Mouse (Mus musculus): Measurements from ENCODE around the gene Olfr171. TPM values are rescaled to one million over a fixed set of nuclear protein-coding genes. Genes with fewer than 3 reads are reported as not detected.
"Not testable (repeated sequence)": the region's sequence is repeated elsewhere in the genome, so short reads cannot be mapped to it uniquely, and the experiment has no call there.

The Olfr171 gene
- not detected for polyA plus RNA-seq (2021)

- H3K27me3 ChIP-seq, result peaks cover 15% of the 10 kb centered on the region
- in situ Hi-C loops (cut with MboI; ENCODE audit: low pct_unique_long_range_greater_than_20kb), result no loop called here
- POLR2A ChIA-PET, result no interaction called here
- ATAC-seq (no peak), DNase-seq (ENCODE audit: low read depth, low spot score) (no peak)
- TF ChIP-seq CTCF (IDR thresholded peaks at IDR 0.05), result no peak
- CTCF ChIA-PET, result no interaction called here
Observed at GRCm38 (mm10) chr16:19629816-19630215, at the start of gene Olfr171. Olfr171 (minus strand) TSS chr16:19629916.

GRCm38 (mm10) chr16:19670768-19671357, 41.1 kb upstream of the Olfr171 start:
- ChIA-PET CTCF (no interaction called here), POLR2A (no interaction called here)
- DNase-seq (ENCODE audit: low read depth, low spot score), result no peak
- no peak for ATAC-seq
- in situ Hi-C loops (cut with MboI; ENCODE audit: low pct_unique_long_range_greater_than_20kb), result no loop called here
- peaks cover 47% of the 10 kb centered on the region for H3K27me3 ChIP-seq
- TF ChIP-seq CTCF (IDR thresholded peaks at IDR 0.05), result no peak

GRCm38 (mm10) chr16:19666312-19666711, 36.6 kb upstream of the Olfr171 start:
- POLR2A ChIA-PET, result no interaction called here
- ATAC-seq, result no peak
- H3K27me3 ChIP-seq, result peaks cover 23% of the 10 kb centered on the region
- in situ Hi-C loops (cut with MboI; ENCODE audit: low pct_unique_long_range_greater_than_20kb), result no loop called here
- DNase-seq (ENCODE audit: low read depth, low spot score), result no peak
- peak; percentile 39 for TF ChIP-seq CTCF (IDR thresholded peaks at IDR 0.05)
- CTCF ChIA-PET, result no interaction called here

- POLR2A ChIA-PET, CTCF ChIA-PET: not testable (repeated sequence)
- in situ Hi-C loops (cut with MboI; ENCODE audit: low pct_unique_long_range_greater_than_20kb), result loop anchor here (5.0 kb wide), 1 partner anchor 44 kb away; no protein-coding TSS in a partner anchor
Observed at GRCm38 (mm10) chr16:19611782-19612181, 17.9 kb downstream of the Olfr171 start, which contains the start of gene Olfr170. Olfr170 (minus strand) TSS chr16:19611882.

GRCm38 (mm10) chr16:19603166-19603565, 26.6 kb downstream of the Olfr171 start:
- no peak for DNase-seq (ENCODE audit: low read depth, low spot score)
- H3K27me3 ChIP-seq, result no peaks in the 10 kb centered on the region
- TF ChIP-seq CTCF (IDR thresholded peaks at IDR 0.05), result no peak
- in situ Hi-C loops (cut with MboI; ENCODE audit: low pct_unique_long_range_greater_than_20kb), result no loop called here
- ATAC-seq, result no peak
- POLR2A ChIA-PET, result no interaction called here
- CTCF ChIA-PET, result no interaction called here

More at GRCm38 (mm10) chr16:19611782-19612181, 17.9 kb downstream of the Olfr171 start, which contains the start of gene Olfr170:
- DNase-seq (ENCODE audit: low read depth, low spot score); ATAC-seq; H3K27me3 ChIP-seq: not testable (repeated sequence)

Other genes with a start within 250 kb of the Olfr171 start
- not detected for gene Olfr165, start 206.8 kb downstream of the Olfr171 start, polyA plus RNA-seq (2021)
- gene Olfr166, start 146.2 kb downstream of the Olfr171 start, polyA plus RNA-seq (2021), result not detected
- gene Olfr167, start 107.7 kb downstream of the Olfr171 start, polyA plus RNA-seq (2021), result not detected
- gene Olfr168, start 94.4 kb downstream of the Olfr171 start, polyA plus RNA-seq (2021), result not detected
- gene Olfr169, start 58.1 kb downstream of the Olfr171 start, polyA plus RNA-seq (2021), result not detected
- gene Olfr170, start 18.0 kb downstream of the Olfr171 start, polyA plus RNA-seq (2021), result not detected
- gene Lamp3, start 76.5 kb upstream of the Olfr171 start, polyA plus RNA-seq (2021), result 0.12 TPM
- gene B3gnt5, start 130.3 kb upstream of the Olfr171 start, polyA plus RNA-seq (2021), result not detected

Measured in Patski (cell line).